Mouse (Mus musculus) midbrain, embryonic 11.5 days (tissue): Measurements from ENCODE around the gene H1fx. TPM values are rescaled to one million over a fixed set of nuclear protein-coding genes. Genes with fewer than 3 reads are reported as not detected.

Experiments used
- ATAC-seq: fragments of 200-750 bp; cut with Nextera tagmentation; 2 replicates; pipeline ENCODE4 v1.8.0; 2017; ENCODE audit warnings: moderate TSS enrichment, moderate library complexity; ENCODE audit not compliant: low FRiP score
- DNase-seq: peaks from one replicate; pipeline ENCODE4 v3.0.0; 2015; ENCODE audit warnings: low spot score; ENCODE audit errors: missing footprints
- H3K27ac ChIP-seq: fragments of 300-500 bp; sonication (generic); 2 replicates; pipeline ENCODE4 v1.5.1; 2014; ENCODE audit warnings: low read depth, low read length
- H3K27me3 ChIP-seq: fragments of 300-500 bp; sonication (generic); 2 replicates; pipeline ENCODE4 v1.6.1; 2014; ENCODE audit warnings: mild to moderate bottlenecking, low read length, moderate library complexity, mixed read lengths; ENCODE audit not compliant: control insufficient read depth, insufficient read depth
- H3K36me3 ChIP-seq: fragments of 300-500 bp; sonication (generic); 2 replicates; pipeline ENCODE4 v1.6.1; 2014; ENCODE audit warnings: mild to moderate bottlenecking, low read length, moderate library complexity, mixed read lengths; ENCODE audit not compliant: control insufficient read depth, insufficient read depth
- H3K4me1 ChIP-seq: fragments of 300-500 bp; sonication (generic); 2 replicates; pipeline ENCODE4 v1.6.1; 2014; ENCODE audit warnings: low read length; ENCODE audit not compliant: control insufficient read depth, insufficient read depth
- H3K4me2 ChIP-seq: fragments of 300-500 bp; sonication (generic); 2 replicates; pipeline ENCODE4 v1.6.1; 2014; ENCODE audit warnings: mild to moderate bottlenecking, moderate library complexity
- H3K4me3 ChIP-seq: fragments of 300-500 bp; sonication (generic); 2 replicates; pipeline ENCODE4 v1.5.1; 2014; ENCODE audit warnings: low read depth, low read length
- H3K9ac ChIP-seq: fragments of 300-500 bp; sonication (generic); 2 replicates; pipeline ENCODE4 v1.6.1; 2014; ENCODE audit warnings: low read length
- H3K9me3 ChIP-seq: fragments of 300-500 bp; sonication (generic); 2 replicates; pipeline ENCODE4 v1.6.1; 2016; ENCODE audit warnings: low read length; ENCODE audit not compliant: control insufficient read depth
- WGBS: fragments of 180-500 bp; shearing (Covaris S2); extraction: QIAGEN DNeasy Blood & Tissue Kit; methylation state at CpG from one replicate; pipeline ENCODE4 v1.1.7; 2014; 5-methylcytosine and 5-hydroxymethylcytosine counted together
- microRNA-seq: library from miRNA; unstranded; fragments of <30 nt; microRNA quantifications from one replicate; pipeline ENCODE4, GENCODE M21; 2017
- polyA plus RNA-seq: library from polyadenylated mRNA; unstranded; fragments of >200 nt; fragmentation: Nextera tagmentation; extraction: Ambion mirVana; gene quantifications from 2 replicates; pipeline ENCODE4 v1.2.1, GENCODE M21; 2014

H1fx gene
- polyA plus RNA-seq, 1 experiment from 2014 or later = 106 TPM

- ATAC-seq (no peak), DNase-seq (no peak)
- Histone ChIP-seq H3K9me3 (no peaks in the 10 kb centered on the region), H3K4me2 (no peak overlapping the region), H3K9ac (no peak overlapping the region), H3K36me3 (no peaks in the 10 kb centered on the region), H3K4me3 (no peak overlapping the region), H3K27me3 (no peaks in the 10 kb centered on the region), H3K27ac (no peak overlapping the region), H3K4me1 (peaks cover 2% of the 10 kb centered on the region; the same call in 1 of the 2 replicates)
- WGBS = 83% methylated on average over 7 of the region's 7 CpGs
Observed at GRCm38 (mm10) chr6:87942179-87942578, 39.3 kb downstream of the H1fx start.

GRCm38 (mm10) chr6:87938941-87939340, 42.5 kb downstream of the H1fx start:
- Histone ChIP-seq H3K9ac (no peak overlapping the region), H3K4me2 (no peak overlapping the region), H3K36me3 (peaks cover 3% of the 10 kb centered on the region; the same call in 1 of the 2 replicates), H3K27ac (no peak overlapping the region), H3K4me1 (peaks cover 2% of the 10 kb centered on the region; the same call in 1 of the 2 replicates), H3K4me3 (no peak overlapping the region), H3K9me3 (no peaks in the 10 kb centered on the region), H3K27me3 (no peaks in the 10 kb centered on the region)
- ATAC-seq = no peak
- no peak for DNase-seq
- WGBS = 88% methylated on average over 3 of the region's 3 CpGs

GRCm38 (mm10) chr6:87937178-87937788, 44.2 kb downstream of the H1fx start:
- Histone ChIP-seq H3K4me2 (no peak overlapping the region), H3K9ac (no peak overlapping the region), H3K27me3 (no peaks in the 10 kb centered on the region), H3K36me3 (peaks cover 6% of the 10 kb centered on the region; the same call in 1 of the 2 replicates), H3K4me3 (no peak overlapping the region), H3K9me3 (no peaks in the 10 kb centered on the region), H3K27ac (peak overlapping the region; percentile 54; the same call in 1 of the 2 replicates), H3K4me1 (peaks cover 2% of the 10 kb centered on the region; the same call in 1 of the 2 replicates)
- peak; percentile 90 for DNase-seq
- 42% methylated on average over 19 of the region's 19 CpGs for WGBS
- ATAC-seq = peak; percentile 99

GRCm38 (mm10) chr6:87935037-87935436, 46.4 kb downstream of the H1fx start:
- no peak overlapping the region for H3K4me2 ChIP-seq
- H3K36me3 ChIP-seq = peaks cover 6% of the 10 kb centered on the region; the same call in 1 of the 2 replicates
- H3K27me3 ChIP-seq = no peaks in the 10 kb centered on the region
- ATAC-seq = no peak
- 91% methylated on average over 5 of the region's 5 CpGs for whole genome bisulfite sequencing
- DNase-seq = no peak
- no peak overlapping the region for H3K27ac ChIP-seq
- no peaks in the 10 kb centered on the region; the same call in 1 of the 2 replicates for H3K9me3 ChIP-seq
- H3K4me3 ChIP-seq = no peak overlapping the region
- H3K9ac ChIP-seq = no peak overlapping the region
- peaks cover 2% of the 10 kb centered on the region; the same call in 1 of the 2 replicates for H3K4me1 ChIP-seq

Small RNAs within 50 kb of the gene (microRNA-seq; reads per million reads assigned to microRNA genes)
- 0.76 reads per million for gene Gm47286

Other genes starting within 250 kb of the H1fx start
- gene Gp9, start 203.6 kb downstream of the H1fx start, polyA plus RNA-seq = 1.8 and 2.5 TPM in 2 replicates
- 7.7 and 8.0 TPM in 2 replicates for gene Rab43, start 169.5 kb downstream of the H1fx start, polyA plus RNA-seq
- gene Gm45140, start 145.8 kb downstream of the H1fx start, polyA plus RNA-seq = 1.9 and 4.0 TPM in 2 replicates
- gene Isy1, start 142.8 kb downstream of the H1fx start, polyA plus RNA-seq = 66.4 and 71.5 TPM in 2 replicates
- 1,266 and 1,289 TPM in 2 replicates for gene Cnbp, start 130.5 kb downstream of the H1fx start, polyA plus RNA-seq
- 124 and 132 TPM in 2 replicates for gene Copg1, start 93.8 kb downstream of the H1fx start, polyA plus RNA-seq
- 42.8 and 47.6 TPM in 2 replicates for gene Hmces, start 67.7 kb downstream of the H1fx start, polyA plus RNA-seq
- 251 and 267 TPM in 2 replicates for gene Rab7, start 63.6 kb upstream of the H1fx start, polyA plus RNA-seq
- gene Rpn1, start 102.8 kb upstream of the H1fx start, polyA plus RNA-seq = 267 and 272 TPM in 2 replicates
- 26.6 and 28.6 TPM in 2 replicates for gene Gata2, start 212.3 kb upstream of the H1fx start, polyA plus RNA-seq
- not detected in 2 replicates for gene Dnajb8, start 240.6 kb upstream of the H1fx start, polyA plus RNA-seq